Mouse (Mus musculus): ENCODE results near the gene Man1b1.

DNA sequence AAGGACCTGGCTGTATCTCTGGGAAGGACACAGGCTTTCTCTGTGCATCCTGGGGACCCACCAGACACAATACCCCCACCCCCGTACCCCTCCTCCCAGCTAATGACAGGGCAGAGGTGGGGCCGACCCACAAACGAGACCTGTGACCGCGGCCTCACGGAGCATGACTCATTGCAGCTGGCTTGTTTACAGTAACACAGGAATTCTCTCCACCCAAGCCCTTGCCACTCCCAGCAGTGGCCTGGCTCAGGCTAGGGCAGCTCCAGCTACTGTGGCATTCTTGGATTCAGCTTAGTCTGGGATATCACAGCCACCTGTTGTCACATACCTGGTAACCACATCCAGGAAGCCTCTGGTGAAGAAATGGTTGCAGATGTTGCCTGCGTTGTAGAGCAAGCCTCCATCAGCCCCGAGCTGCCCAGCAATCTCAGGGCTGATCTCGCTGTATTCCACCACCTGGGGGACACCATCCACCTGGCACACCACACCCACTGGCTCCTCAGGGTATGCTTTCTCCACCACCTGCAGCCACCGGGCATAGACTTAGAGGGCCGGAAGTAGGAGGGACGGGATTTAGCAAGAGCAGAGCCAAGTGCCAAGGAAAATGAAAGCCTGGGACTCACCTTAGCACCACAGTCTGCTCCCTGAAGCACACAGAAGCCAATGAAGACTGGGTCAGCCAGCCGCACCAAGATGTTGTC, 31.5 kb downstream of the Man1b1 start:
- TF ChIP-seq CTCF (conservative IDR thresholded peaks at IDR 0.05; ENCODE audit: low read length), result no peak
- TF ChIP-seq NANOG (IDR thresholded peaks at IDR 0.05; ENCODE audit: borderline replicate concordance, low read length), result no peak
